Mouse (Mus musculus) lung, postnatal 0 days (tissue): Measurements from ENCODE around the gene Wdr82. TPM values are rescaled to one million over a fixed set of nuclear protein-coding genes. Genes with fewer than 3 reads are reported as not detected.
A peak's percentile ranks its signal among the peaks of the same experiment; 100 is the strongest.

Source experiments
- ATAC-seq: fragments of 200-750 bp; cut with Nextera tagmentation; 2 replicates; pipeline ENCODE4 v1.8.0; 2017; ENCODE audit warnings: moderate library complexity
- DNase-seq: peaks from one replicate; pipeline ENCODE4 v3.0.0-alpha.2; 2016; ENCODE audit warnings: low spot score
- H3K27ac ChIP-seq: fragments of 300-500 bp; sonication (generic); 2 replicates; pipeline ENCODE4 v1.5.1; 2014; ENCODE audit warnings: antibody characterized with exemption, mild to moderate bottlenecking, low read length, mixed read lengths
- H3K27me3 ChIP-seq: fragments of 300-500 bp; sonication (generic); replicated peaks from 2 replicates; pipeline ENCODE4 v1.6.1; 2014; ENCODE audit warnings: low read length, mixed read lengths; ENCODE audit not compliant: insufficient read depth
- H3K36me3 ChIP-seq: fragments of 300-500 bp; sonication (generic); 2 replicates; pipeline ENCODE4 v1.6.1; 2014; ENCODE audit warnings: low read length, mixed read lengths; ENCODE audit not compliant: insufficient read depth
- H3K4me1 ChIP-seq: fragments of 300-500 bp; sonication (generic); 2 replicates; pipeline ENCODE4 v1.6.1; 2014; ENCODE audit warnings: antibody characterized with exemption, low read depth, low read length, mixed read lengths; ENCODE audit not compliant: insufficient read depth
- H3K4me2 ChIP-seq: fragments of 300-500 bp; sonication (generic); replicated peaks from 2 replicates; pipeline ENCODE4 v1.6.1; 2014; ENCODE audit warnings: low read depth, mild to moderate bottlenecking, low read length, moderate library complexity, mixed read lengths
- H3K4me3 ChIP-seq: fragments of 300-500 bp; sonication (generic); 2 replicates; pipeline ENCODE4 v1.5.1; 2014; ENCODE audit warnings: low read depth, low read length
- H3K9ac ChIP-seq: fragments of 300-500 bp; sonication (generic); replicated peaks from 2 replicates; pipeline ENCODE4 v1.6.1; 2014; ENCODE audit warnings: low read depth, mild to moderate bottlenecking
- H3K9me3 ChIP-seq: fragments of 300-500 bp; sonication (generic); 2 replicates; pipeline ENCODE4 v1.6.1; 2016; ENCODE audit warnings: low read length, mixed read lengths
- CTCF ChIP-seq: IDR thresholded peaks from 2 replicates; pipeline ENCODE4 v1.5.1; 2016; ENCODE audit warnings: antibody characterized with exemption, mild to moderate bottlenecking
- EP300 ChIP-seq: IDR thresholded peaks from 2 replicates; pipeline ENCODE4 v1.6.1; 2016; ENCODE audit warnings: antibody characterized with exemption, mild to moderate bottlenecking, control low read depth
- WGBS: fragments of 180-500 bp; shearing (Covaris S2); extraction: QIAGEN DNeasy Blood & Tissue Kit; methylation state at CpG from one replicate; pipeline ENCODE4 v1.1.7; 2014; 5-methylcytosine and 5-hydroxymethylcytosine counted together
- polyA plus RNA-seq: library from polyadenylated mRNA; unstranded; fragments of >200 nt; fragmentation: Nextera tagmentation; extraction: Ambion mirVana; gene quantifications from 2 replicates; pipeline ENCODE4 v1.2.1, GENCODE M21; 2015

Gene Wdr82
- polyA plus RNA-seq, 1 experiment from 2014 or later = 11.3 TPM

- Histone ChIP-seq H3K9ac (no peak overlapping the region), H3K4me3 (no peak overlapping the region), H3K4me2 (no peak overlapping the region), H3K9me3 (no peaks in the 10 kb centered on the region), H3K36me3 (peaks cover 14% of the 10 kb centered on the region; the same call in 1 of the 2 replicates), H3K27me3 (no peaks in the 10 kb centered on the region), H3K4me1 (no peaks in the 10 kb centered on the region), H3K27ac (no peak overlapping the region)
- no peak for ATAC-seq
- DNase-seq = no peak
- TF ChIP-seq EP300 = no peak
- TF ChIP-seq CTCF = no peak
- 87% methylated on average over 1 of the region's 1 CpGs for WGBS
These were observed 22.3 kb downstream of the Wdr82 start for GRCm38 (mm10) chr9:106192998-106193397.

DNA sequence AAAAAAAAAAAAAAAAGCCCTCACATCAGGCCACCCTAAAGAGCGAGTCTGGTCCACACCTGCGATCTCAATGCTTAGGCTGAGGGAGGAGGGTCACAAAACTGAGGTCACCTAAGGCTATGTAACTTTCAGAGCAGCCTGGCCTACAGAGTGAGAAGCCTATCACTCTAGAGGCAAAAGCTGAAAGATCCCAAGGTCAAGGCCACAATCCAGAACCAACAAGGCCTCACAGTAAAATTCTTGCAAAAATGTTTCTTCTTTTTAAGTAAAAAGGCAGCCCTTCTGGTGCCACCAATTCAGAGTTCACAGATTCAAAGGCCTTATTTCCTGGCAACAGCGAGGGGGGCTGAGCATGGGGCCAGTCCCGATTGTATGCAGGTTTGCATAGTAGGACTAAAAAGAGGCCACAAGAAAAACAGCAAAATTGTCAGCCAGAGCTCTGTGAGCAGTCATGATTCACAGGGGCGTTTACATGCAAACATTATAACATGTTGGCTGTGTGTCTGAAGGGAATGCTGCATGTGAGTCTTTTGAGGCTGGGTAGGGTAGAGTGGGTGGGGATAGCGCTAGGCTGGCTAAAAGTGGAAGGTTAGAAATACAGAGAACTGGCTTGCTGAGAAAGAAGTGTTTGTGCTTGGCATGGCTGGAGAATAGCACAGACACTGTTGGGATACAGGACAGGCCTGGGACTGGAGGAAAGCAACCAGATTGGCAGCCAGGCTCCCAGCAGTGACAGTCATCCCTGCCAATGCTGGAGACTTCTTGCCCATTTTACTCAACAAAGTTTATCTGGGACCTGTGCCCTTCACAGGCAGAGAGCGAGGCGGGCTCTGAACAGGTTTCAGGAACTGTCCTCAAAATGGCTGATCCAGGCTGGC, 23.4 kb downstream of the Wdr82 start:
- H3K36me3 ChIP-seq = 0 out of 2 replicates have a peak, but pooled peaks cover 3% of the 10 kb centered on the region
- H3K9me3 ChIP-seq = no peaks in the 10 kb centered on the region
- DNase-seq (no peak), ATAC-seq (no peak)
- H3K27ac ChIP-seq = no peak overlapping the region
- H3K4me2 ChIP-seq = no peak overlapping the region
- TF ChIP-seq CTCF (no peak), EP300 (no peak)
- H3K4me1 ChIP-seq = peaks cover under 1% of the 10 kb centered on the region; the same call in 1 of the 2 replicates
- no peak overlapping the region for H3K4me3 ChIP-seq
- WGBS = 90% methylated on average over 8 of the region's 8 CpGs
- H3K9ac ChIP-seq = no peak overlapping the region
- H3K27me3 ChIP-seq = no peaks in the 10 kb centered on the region

DNA sequence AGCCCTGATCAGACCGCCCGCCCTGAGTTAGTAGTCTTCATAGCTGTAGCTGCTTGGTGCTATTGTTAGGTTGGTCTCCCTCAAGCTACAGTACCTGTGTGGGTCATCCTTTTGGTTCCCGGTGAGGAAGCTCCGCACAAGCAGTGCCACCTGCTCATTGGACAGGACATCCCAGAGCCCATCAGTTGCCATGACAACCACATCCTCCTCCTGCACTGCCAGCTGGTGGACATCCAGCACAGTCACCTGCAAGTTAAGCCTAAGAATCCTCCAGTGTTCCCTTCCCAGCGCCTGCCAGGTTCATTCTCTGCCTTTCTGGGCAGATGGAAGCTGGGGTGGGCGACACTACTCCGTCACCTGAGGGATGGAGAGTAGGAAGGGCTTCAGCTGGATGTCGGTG, 25.0 kb downstream of the Wdr82 start:
- Histone ChIP-seq H3K9me3 (no peaks in the 10 kb centered on the region), H3K27ac (no peak overlapping the region), H3K27me3 (no peaks in the 10 kb centered on the region), H3K9ac (no peak overlapping the region), H3K36me3 (0 out of 2 replicates have a peak, but pooled peaks cover 3% of the 10 kb centered on the region), H3K4me2 (no peak overlapping the region), H3K4me3 (no peak overlapping the region), H3K4me1 (peaks cover 2% of the 10 kb centered on the region; the same call in 1 of the 2 replicates)
- TF ChIP-seq EP300 = no peak
- TF ChIP-seq CTCF = no peak
- DNase-seq (no peak), ATAC-seq (no peak)
- WGBS = 88% methylated on average over 8 of the region's 8 CpGs

DNA sequence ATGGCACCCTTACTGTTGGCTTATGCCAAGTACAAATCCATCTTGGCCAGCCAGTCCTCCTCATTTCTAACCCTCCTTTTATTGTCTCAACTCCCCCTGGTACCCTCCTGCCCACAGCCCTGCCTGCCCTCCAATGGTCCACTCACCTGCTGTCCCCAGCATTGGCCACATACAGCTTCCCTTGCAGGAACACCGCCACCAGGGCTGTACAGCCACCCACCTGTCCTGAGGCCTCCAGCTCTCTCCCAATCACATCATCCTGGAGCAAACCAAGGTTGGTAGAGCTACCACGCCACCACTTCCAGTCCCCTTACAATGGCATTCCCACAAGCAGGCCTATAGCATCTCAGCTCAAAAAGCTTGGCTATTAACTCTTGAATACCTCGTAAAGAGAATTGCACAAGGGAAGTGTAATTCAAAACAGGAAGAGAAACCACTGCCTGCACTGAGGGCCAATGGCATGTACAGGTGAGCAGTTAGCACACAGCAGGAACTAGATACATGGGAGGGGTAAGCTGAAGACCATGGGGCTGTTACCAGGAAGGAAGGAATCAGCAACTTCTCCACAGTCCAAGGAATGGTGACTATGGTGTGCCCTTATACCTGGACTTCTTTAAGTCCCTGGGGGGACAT, 26.5 kb downstream of the Wdr82 start:
- Histone ChIP-seq H3K9ac (no peak overlapping the region), H3K9me3 (no peaks in the 10 kb centered on the region), H3K4me2 (no peak overlapping the region), H3K27ac (no peak overlapping the region), H3K36me3 (no peaks in the 10 kb centered on the region), H3K4me3 (no peak overlapping the region), H3K27me3 (no peaks in the 10 kb centered on the region), H3K4me1 (peaks cover 5% of the 10 kb centered on the region; the same call in 1 of the 2 replicates)
- DNase-seq = no peak
- TF ChIP-seq EP300 (no peak), CTCF (no peak)
- 83% methylated on average over 3 of the region's 3 CpGs for WGBS
- ATAC-seq = no peak

DNA sequence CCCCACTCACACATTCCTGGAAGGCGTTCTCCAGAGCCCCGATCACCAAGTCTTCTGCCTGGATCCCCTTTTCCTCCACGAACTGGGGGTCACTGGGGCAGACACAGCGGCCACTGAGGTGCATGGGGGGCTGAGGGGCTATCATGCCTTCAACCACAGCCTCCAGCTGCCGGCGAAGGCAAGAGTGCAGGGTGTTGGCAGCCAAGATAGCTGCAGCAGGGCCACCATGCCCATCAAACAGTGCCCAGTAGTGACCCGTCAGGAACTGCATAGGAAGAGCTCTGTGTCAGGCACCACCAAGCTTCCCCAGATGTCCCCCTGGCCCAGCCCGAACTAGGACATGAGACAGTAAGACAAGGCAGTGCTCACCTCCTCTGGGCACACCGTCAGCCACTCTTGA, 27.0 kb downstream of the Wdr82 start:
- Histone ChIP-seq H3K9me3 (no peaks in the 10 kb centered on the region), H3K36me3 (no peaks in the 10 kb centered on the region), H3K4me2 (peak overlapping the region; percentile 70; the same call in 1 of the 2 replicates), H3K9ac (no peak overlapping the region), H3K4me3 (no peak overlapping the region), H3K27me3 (no peaks in the 10 kb centered on the region), H3K27ac (no peak overlapping the region), H3K4me1 (peaks cover 6% of the 10 kb centered on the region; the same call in 1 of the 2 replicates)
- 88% methylated on average over 9 of the region's 9 CpGs for WGBS
- DNase-seq (no peak), ATAC-seq (no peak)
- TF ChIP-seq CTCF (no peak), EP300 (no peak)

DNA sequence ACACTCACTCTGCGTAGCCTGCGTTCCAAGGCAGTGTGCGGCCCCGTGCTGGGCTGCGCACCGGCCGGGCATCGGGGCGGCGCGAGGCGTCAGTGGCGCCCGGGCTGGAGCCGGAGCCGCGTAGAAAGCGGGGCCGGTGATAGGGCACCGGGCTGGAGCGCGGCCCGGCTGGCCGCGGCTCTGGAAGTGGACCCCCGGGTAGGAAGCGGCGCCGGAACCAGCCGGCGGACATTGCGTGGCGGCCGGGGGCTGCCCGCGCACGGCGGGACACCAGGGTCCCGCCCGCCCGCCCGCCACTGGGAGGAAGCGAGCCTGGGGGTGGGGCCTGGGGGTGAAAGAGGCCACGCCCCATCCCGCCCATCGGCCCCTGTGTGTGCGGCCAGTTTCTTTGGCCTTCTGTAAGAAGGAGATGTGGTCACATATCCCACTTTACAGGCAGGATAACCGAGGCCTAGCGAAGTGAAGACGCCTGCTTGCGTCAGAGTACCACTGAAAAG, 28.3 kb downstream of the Wdr82 start:
- DNase-seq (peak; percentile 88), ATAC-seq (peak; percentile 72)
- Histone ChIP-seq H3K4me1 (peaks cover 9% of the 10 kb centered on the region; the same call in 1 of the 2 replicates), H3K9ac (peak overlapping the region; percentile 46), H3K4me2 (peak overlapping the region; percentile 70), H3K27me3 (no peaks in the 10 kb centered on the region), H3K27ac (peak overlapping the region; percentile 60; the same call in 1 of the 2 replicates), H3K36me3 (no peaks in the 10 kb centered on the region), H3K4me3 (peak overlapping the region; percentile 66), H3K9me3 (no peaks in the 10 kb centered on the region)
- no peak for TF ChIP-seq EP300
- no peak for TF ChIP-seq CTCF
- WGBS = 1% methylated on average over 27 of the region's 51 CpGs
